Mouse (Mus musculus) small intestine, adult 10 weeks (tissue): ENCODE measurements around the gene Zscan29. TPM values are rescaled to one million over a fixed set of nuclear protein-coding genes. Genes with fewer than 3 reads are reported as not detected.

Source experiments
- polyA plus RNA-seq: library from polyadenylated mRNA; stranded (reverse); fragments of 350-450 nt; fragmentation: Illumina TruSeq; extraction: RNeasy Lipid Tissue Mini Kit (QIAGEN cat#74804); gene quantifications from one replicate; pipeline ENCODE4 v1.2.3, GENCODE M21; 2014; ENCODE audit warnings: low replicate concordance

Zscan29 gene
- 23.1 TPM for polyA plus RNA-seq

DNA sequence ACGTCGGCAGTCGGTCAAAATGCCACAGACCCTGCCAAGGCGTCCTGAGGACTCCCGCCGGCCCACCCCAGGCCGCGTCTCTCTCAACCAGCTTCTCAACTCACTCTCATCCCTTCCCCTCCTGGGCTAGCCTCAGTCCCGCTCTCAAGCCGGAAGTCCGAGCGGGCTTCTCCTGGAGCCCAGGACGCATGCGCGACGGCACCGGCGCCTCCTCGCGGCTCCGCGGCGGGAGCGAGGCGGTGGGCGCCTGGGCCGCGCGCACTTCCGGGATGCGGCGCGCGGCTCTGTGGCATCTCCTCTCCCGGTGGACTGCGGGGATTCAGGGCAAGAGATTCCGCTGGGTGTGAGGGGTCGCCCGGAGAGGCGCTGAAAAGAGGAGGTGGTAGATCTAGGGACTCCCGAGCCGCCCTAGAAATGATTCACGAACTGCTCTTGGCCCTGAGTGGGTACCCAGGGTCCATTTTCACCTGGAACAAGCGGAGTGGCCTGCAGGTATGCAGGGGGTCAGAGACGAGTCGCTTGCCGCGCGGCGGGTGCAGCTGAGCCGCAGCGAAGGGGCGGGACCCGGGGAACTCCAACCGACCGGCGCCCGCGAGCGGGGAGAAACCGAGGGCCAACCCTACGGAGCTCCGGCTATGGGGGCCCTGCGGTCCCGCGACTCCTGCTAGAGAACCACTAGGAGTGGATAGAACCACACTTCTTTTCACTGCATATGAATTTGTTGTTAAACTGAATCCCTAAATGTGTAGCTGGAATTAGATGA is at the start of gene Zscan29:
Zscan29 (minus strand) TSS at position 146 of the 763 bp plus-strand sequence.

DNA sequence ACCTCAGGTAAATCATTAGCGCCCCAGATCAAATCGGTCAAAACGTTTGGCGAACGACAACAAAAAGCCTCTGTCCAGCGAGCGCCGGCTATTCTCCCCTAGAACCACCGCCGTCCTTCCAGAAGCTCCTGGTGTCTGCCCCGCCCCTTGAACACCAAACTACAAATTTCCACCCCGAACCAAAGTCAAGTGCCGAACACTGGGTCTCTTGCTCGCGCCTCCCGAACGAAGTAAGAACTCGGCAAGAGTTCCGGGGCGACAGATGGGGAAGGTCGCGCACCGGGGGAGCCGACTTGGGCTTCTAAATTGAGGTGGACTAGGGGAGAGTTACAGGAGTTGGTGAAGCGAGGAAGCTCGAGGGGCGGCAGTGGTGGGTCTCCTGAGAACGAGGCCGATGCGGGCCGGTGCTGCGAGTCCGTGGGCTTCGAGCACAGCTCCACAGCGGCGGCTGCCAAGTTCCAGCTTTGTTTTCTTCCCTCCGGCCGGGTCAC is 399 bp downstream of the Zscan29 start, which contains the start of gene Tubgcp4:
Tubgcp4 (plus strand) TSS at position 174 of the 491 bp plus-strand sequence.

DNA sequence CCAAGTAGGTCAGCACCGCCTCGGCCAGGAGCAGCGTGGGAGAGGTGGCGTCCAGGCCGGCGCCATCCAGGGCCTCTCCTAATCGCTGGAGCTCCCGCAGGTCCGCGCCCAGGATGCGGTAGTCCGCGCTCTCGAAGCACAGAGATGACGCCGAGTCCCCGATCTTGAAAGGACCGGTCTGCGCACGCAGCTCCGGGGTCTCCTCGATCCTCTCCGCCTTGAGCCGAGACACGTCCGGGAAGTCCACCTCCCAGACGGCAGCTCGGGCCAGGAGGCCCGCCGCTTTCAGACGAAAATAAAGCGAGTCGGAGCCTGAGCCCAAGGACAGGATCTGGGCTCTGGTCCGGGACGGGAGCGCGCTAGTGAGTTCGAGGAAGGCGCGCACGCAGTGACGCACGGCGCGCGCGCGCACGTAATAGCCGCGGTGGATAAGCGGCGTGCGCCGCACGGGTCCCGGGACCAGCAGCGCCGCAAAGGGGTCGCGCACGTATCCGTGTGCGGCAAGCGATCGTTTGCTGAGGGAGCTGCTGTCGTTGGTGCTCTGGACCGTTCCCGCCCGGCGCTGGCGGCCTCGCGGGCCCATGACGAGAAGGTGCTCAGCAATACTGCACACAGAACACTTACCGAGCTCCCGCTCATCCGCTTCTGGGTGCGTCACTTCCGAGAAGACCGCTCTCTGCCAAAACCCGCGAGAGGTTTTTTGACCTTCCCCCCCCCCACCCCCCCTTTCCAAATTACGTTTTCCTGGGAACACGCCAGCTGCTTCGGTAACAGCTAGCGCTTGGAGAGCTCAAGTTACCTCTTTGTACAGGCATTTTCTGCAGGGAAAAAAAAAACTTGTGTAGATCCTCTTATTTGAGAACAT is 30.7 kb downstream of the Zscan29 start, which contains the start of the genes Adal and Lcmt2:
Adal (plus strand) TSS at position 411 of the 865 bp plus-strand sequence.
Lcmt2 (minus strand) TSS at position 636 of the 865 bp plus-strand sequence.

DNA sequence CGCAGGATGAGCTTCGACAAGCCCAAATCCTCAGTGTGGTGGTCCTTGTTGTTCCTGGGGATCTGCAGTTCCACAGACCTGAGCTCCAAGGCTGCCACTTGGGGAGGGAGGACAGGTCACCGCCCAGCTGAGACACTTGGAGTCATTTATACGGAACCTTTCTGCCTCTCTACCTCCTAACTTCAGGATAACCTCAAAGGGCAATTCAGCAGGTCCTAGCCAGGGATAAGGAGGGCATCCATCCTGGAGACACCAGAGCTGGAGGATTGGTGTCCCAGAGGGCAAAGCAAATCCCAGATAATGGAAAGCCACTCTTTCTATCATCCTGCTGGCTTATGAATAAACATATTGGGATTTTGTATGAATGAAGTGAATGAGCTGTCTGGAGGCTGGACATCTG is 61.2 kb downstream of the Zscan29 start, which contains the start of gene Tgm7:
Tgm7 (minus strand) TSS at position 101 of the 400 bp plus-strand sequence.

Other genes starting within 250 kb of the Zscan29 start
- 21.6 TPM for gene Ubr1, start 200.4 kb downstream of the Zscan29 start, polyA plus RNA-seq
- 32.7 TPM for gene Tmem62, start 194.1 kb downstream of the Zscan29 start, polyA plus RNA-seq
- gene Ccndbp1, start 162.7 kb downstream of the Zscan29 start, polyA plus RNA-seq: 36.2 TPM
- gene Epb42, start 134.1 kb downstream of the Zscan29 start, polyA plus RNA-seq: 1.8 TPM
- gene Tgm5, start 85.3 kb downstream of the Zscan29 start, polyA plus RNA-seq: not detected
- gene Tgm7, start 61.3 kb downstream of the Zscan29 start, polyA plus RNA-seq: not detected
- 21.5 TPM for gene Adal, start 30.7 kb downstream of the Zscan29 start, polyA plus RNA-seq
- gene Lcmt2, start 30.5 kb downstream of the Zscan29 start, polyA plus RNA-seq: 2.7 TPM
- gene Tubgcp4, start 471 bp downstream of the Zscan29 start, polyA plus RNA-seq: 76.0 TPM
- 4.9 TPM for gene Trp53bp1, start 100.3 kb upstream of the Zscan29 start, polyA plus RNA-seq
- gene Map1a, start 118.5 kb upstream of the Zscan29 start, polyA plus RNA-seq: 0.41 TPM
- gene Ppip5k1, start 184.3 kb upstream of the Zscan29 start, polyA plus RNA-seq: 21.1 TPM
- gene Ckmt1, start 186.6 kb upstream of the Zscan29 start, polyA plus RNA-seq: 165 TPM
- not detected for gene Strc, start 216.0 kb upstream of the Zscan29 start, polyA plus RNA-seq
- 1,161 TPM for gene Pdia3, start 242.7 kb upstream of the Zscan29 start, polyA plus RNA-seq
- 1.7 TPM for gene Catsper2, start 242.7 kb upstream of the Zscan29 start, polyA plus RNA-seq